Mouse (Mus musculus) spleen, adult 2 months (tissue): ENCODE measurements at regions not wholly inside any gene's neighbourhood (a gene's known extent, or its start where the extent isn't known, plus 50 kb on each side); places are given as distances from the start of the nearest gene placed in this dataset.

Experiments
- CTCF ChIP-seq: fragments of 200-500 bp; IDR thresholded peaks from 2 replicates; pipeline ENCODE4 v1.5.1; 2011; ENCODE audit warnings: mild to moderate bottlenecking, inconsistent platforms; ENCODE audit not compliant: insufficient read depth, insufficient read length, insufficient replicate concordance; ENCODE audit errors: extremely low read depth
- POLR2A ChIP-seq: fragments of 200-500 bp; IDR thresholded peaks from 2 replicates; pipeline ENCODE4 v1.6.1; 2011; ENCODE audit warnings: low read depth, low read length, inconsistent platforms

DNA sequence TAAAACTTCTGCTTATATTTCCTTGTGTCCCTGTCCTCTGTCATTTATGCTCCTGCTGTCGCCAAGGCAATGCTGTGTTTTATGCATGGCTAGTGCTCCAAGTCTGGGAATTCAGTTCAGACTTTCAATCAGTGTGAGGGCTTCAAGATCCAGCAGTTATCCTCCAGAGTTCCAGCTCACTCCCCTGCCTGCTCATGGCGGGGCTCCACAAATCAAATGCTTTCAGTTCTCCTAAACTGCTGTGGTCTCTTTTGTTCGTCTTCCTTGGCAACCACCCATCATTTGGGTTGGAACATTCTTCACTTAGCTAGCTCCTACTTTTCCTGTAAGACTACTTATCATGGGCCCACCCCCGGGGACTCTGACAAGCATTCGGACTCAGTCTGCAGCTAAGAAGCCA, 120.0 kb downstream of the Csl start:
- no peak for TF ChIP-seq CTCF
- TF ChIP-seq POLR2A = no peak
